Mouse (Mus musculus) megakaryocyte, embryonic 14.5 days (primary cell): ENCODE measurements around the gene Olfr522.

Experiments used
- FLI1 ChIP-seq: IDR thresholded peaks from 2 replicates; pipeline ENCODE4 v1.6.1; 2012; ENCODE audit warnings: low read length, inconsistent platforms, mixed read lengths
- GATA1 ChIP-seq: IDR thresholded peaks from 3 replicates; pipeline ENCODE4 v1.6.1; 2012; ENCODE audit warnings: mixed read lengths, low read length, inconsistent platforms, borderline replicate concordance

DNA sequence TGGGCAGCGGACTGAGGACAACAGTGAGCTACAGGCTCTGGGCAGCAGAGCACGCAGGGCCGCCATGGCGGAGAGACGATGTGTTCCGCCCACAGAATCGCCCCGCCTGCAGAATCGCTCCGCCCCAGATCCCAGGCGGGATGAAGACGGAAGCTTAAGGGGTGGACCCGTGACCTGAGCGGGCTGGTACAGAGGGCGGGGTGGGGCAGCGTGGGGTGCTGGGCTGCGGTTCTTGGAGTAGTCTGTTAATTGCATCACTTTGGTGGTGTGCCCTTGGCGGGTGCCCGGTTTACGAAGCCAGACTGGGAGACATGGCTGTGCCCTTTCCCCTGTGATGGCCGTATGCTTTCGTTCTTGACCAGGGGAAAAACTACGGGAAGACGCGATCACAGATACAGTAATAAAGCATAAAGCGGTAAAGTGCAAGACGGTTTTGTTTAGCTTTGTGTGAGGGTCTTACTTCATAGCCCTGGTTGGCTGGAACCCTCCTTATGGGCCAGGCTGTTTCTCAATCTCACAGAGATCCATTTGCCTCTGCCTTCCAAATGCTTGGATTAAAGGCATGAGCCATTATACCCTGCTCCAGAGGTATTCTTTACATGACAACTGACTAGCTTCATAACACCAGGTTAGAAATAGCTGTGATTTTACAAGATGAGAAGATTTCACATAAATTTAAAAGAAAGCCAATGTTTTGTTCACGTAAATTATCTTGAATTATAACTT, 48.1 kb downstream of the Olfr522 start, which contains the start of gene Echs1:
- TF ChIP-seq GATA1: no peak
- no peak for TF ChIP-seq FLI1
